Mouse (Mus musculus): Measurements from ENCODE around the gene Ptprr. TPM values are rescaled to one million over a fixed set of nuclear protein-coding genes. Genes with fewer than 3 reads are reported as not detected.
A peak's percentile ranks its signal among the peaks of the same experiment; 100 is the strongest.

The Ptprr gene
- total RNA-seq, 2 experiments from 2014 or later = 0.41 to 0.54 TPM

DNA sequence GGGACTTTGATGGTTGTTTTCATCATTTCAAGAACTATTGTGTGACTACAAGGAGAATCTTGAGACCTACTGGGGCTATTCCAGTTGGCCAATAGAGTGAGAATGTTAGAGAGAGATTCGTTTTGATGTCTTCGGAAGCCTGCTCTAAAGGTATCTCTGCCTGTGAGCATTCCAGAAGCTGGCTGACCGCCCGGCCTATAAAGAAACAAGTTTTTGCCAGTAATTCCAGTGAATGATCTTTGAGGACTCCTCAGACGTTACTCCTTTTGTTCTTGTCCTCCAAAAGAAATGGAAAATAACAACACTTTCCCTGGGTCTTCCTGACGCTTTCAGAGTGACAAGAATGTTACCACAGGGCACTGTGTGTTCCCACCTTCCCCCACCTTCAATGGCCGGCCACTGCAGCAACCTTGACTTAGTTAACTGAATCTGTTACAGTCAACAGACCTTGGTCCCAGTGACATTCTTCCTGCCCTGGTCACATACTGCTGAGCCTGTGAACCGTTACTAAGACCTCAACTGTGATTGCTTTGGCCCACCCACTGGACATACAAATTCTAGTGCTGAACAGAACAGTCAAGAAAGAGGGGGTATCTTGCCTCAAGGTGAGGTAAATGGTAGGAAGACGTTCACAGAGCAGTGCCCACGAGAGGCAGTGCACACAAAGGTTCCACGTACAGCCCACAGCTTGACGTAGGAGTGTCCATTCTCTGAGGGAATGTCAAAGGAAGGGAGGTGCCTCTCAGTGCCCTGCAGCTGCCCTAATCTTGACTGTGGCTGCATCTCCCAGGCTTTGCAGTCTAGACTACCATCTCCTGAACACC, 252.8 kb downstream of the Ptprr start:
- DNase-seq = no peak

- DNase-seq = no peak
Observed at GRCm38 (mm10) chr10:116271470-116271915, 253.5 kb downstream of the Ptprr start.

DNA sequence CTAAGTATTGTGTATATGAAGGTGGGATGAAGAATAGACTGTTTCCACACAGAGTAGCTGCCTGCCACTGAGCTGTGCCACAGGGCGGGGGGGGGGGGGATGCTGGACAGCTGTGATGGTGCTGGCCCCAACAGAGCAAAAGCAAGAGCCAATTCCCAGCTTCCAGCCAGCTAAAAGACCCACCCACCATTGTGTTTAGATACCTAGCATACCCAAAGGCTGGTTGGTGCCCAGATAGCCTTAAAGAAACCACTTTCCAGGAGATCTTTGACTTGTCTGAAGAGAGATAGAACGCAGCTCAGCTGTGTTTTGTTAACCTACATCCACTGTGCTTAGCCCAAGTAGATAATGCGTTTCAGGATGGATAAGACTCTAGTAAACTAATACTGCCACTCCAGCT, 254.1 kb downstream of the Ptprr start:
- DNase-seq = no peak

- no peak for DNase-seq
Observed at GRCm38 (mm10) chr10:116275280-116275679, 257.3 kb downstream of the Ptprr start, which contains the start of gene Ptprb. Gene Ptprb (plus strand): TSS chr10:116275523.

DNA sequence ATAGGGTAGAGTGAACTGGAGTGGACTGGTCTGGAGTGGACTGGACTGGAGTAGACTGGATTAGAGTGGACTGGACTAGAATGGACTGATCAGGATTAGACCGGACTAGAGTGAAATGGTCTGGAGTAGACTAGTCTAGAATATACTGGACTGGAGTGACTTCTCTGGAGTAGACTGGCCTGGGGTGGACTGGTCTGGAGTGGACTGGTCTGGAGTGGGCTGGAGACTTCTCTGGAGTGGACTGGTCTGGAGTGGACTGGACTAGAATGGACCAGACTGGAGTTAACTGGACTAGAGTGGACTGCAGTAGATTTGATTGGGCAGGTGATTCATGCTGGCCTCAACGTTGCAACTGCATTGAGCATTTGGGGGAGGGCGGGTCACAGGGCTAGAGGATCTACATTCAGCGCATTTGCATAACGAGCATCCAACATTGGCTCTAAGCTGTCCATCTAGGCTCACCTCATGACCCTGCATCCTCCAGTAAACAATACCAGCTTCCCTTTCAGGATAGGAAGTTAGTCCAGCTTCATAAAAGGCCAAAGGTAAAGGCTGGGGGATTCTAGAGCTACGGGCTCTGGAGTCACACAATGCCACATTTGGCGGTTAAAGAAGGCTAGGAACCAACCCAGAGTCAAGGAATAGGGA, 268.8 kb downstream of the Ptprr start:
- DNase-seq = no peak

DNA sequence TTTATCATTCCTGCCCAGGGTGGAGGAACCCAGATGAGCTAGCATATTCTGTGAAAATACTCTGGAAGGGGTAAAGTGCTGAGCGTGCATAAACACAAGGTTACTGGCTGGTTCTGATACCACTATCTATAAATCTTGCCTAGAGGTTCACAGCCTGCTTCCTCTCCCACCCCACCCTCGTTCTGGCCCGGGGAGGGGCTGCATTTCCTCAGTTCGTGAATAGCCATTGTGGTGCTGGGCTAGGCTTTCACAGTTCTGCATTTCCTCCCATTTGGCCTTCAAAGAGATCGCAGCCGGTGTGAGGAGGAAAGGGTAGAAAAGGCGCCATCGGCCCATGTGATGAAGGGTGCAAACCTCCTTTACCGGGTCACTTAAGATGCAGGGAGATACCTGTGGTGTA, 270.1 kb downstream of the Ptprr start:
- DNase-seq = peak; percentile 47

- DNase-seq = no peak
Observed at GRCm38 (mm10) chr10:116290483-116290882, 272.5 kb downstream of the Ptprr start.

- DNase-seq = no peak
Observed at GRCm38 (mm10) chr10:116291153-116291755, 273.2 kb downstream of the Ptprr start.

- no peak for DNase-seq
Observed at GRCm38 (mm10) chr10:116296439-116296838, 278.4 kb downstream of the Ptprr start.

DNA sequence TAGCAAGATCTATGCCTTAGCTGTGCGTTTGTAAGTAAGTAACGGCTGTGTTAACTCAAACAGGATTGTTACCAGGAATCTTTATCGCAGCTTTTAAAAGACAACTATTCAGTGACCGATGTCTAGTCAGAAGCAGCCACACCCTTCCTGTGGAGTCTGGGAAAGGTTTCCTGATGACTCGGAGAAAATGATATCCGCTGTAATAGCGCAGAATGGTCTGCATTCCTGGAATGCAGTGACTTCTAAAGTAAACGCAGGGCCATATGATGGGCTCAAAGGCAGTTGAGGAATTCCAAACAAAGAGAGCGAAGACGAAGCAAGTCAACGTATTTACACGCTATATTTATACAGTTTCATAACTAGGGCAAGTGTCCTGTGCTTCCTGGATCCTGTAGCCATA, 279.8 kb downstream of the Ptprr start:
- peak; percentile 21 for DNase-seq

DNA sequence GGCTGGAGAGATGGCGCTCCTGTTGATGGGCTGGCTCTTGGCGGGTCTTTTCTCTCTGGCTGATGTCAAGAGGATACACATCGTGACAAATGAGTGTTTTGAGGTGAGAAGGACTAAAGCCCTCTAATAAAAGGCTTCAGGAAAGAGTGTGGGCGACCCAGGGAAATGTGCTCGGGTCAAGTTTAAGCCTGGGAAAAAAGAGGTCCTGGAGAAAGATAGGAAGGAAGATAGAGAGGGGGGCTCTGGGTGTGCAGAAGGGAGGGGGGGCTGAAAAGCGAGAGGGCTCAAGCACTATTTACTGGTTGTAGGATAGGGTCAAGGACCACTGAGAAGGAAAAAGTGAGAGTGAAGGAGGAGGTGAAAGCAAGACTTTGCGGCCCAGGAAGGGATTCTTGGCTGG, 282.8 kb downstream of the Ptprr start:
- no peak for DNase-seq

DNA sequence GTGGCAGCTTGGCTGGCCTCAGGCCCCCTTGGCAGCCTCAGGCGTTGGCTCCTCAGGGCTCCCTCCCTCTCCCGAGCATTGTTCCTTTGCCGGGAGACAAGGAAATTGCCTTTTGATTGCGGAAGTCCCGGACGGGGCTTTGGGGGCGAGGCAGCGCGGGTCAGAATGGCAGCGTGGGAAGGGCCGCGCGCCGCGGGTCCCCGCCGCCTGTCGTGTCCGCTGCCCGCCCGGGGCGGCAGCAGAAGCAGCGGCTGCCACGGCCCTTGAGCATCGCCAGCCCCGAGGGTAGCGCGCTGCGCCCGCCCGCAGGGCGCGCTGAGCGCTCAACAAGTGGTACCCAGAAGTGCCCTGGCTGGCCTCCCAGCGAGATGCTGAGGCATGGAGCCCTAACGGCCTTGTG, 283.2 kb downstream of the Ptprr start:
- peak; percentile 63 for DNase-seq

- no peak for DNase-seq
Observed at GRCm38 (mm10) chr10:116304355-116304754, 286.3 kb downstream of the Ptprr start.

GRCm38 (mm10) chr10:116309460-116309859, 291.4 kb downstream of the Ptprr start:
- no peak for DNase-seq

- peak; percentile 32 for DNase-seq
Observed at GRCm38 (mm10) chr10:116310516-116311210, 292.6 kb downstream of the Ptprr start.

DNA sequence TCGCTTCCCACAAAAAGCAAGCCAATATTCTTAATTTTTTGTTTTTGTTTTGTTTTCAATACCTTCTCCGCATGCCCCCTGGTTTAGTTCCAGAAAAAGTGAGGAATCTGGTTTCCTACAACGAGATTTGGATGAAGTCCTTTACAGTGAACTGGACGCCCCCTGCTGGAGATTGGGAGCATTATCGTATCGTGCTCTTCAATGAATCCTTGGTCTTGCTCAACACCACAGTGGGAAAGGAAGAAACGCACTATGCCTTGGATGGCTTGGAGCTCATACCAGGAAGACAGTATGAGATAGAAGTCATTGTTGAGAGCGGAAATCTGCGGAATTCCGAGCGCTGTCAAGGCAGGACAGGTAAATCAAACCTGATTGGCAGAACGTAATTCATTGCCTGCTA, 301.2 kb downstream of the Ptprr start:
- DNase-seq = peak; percentile 86

Other genes with a start within 250 kb of the Ptprr start
- gene Tspan8, start 201.4 kb upstream of the Ptprr start, total RNA-seq (2021) = 1 to 10 TPM; 2.2 to 2.8 TPM
- not detected for gene 4933416C03Rik, start 95.7 kb downstream of the Ptprr start, total RNA-seq (2021)

Measured in heart, postnatal 4 days (tissue).